Mouse (Mus musculus) liver, adult 2 months (tissue): ENCODE measurements around the gene Tdg.

Experiments
- CTCF ChIP-seq: fragments of 200-500 bp; IDR thresholded peaks from 2 replicates; pipeline ENCODE4 v1.5.1; 2011; ENCODE audit warnings: low read depth, low read length, control low read depth
- POLR2A ChIP-seq: fragments of 200-500 bp; IDR thresholded peaks from 2 replicates; pipeline ENCODE4 v1.6.1; 2011; ENCODE audit warnings: low read length, control low read depth; ENCODE audit not compliant: insufficient read depth; ENCODE audit errors: extremely low read depth

DNA sequence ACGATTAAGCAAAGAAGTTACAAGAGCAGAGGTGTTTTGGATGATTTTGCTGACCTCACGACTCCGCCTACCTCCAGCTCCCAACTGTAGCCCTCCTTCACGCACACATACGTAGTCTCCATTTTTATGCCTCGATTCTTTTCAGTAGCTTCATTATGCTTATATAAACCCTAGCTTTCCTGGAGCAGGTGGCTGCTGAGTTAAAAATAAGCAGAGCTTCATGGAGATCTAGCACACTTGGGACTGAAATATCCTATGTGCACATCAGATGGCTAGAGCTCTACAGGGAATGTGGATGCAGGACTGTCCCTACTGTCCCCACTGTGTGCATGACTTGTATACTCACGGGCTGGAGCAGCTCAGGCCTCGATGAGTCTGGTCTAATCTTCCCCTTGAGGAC, 32.2 kb downstream of the Tdg start:
- no peak for TF ChIP-seq CTCF
- no peak for TF ChIP-seq POLR2A
